Mouse (Mus musculus) kidney, embryonic 16.5 days (tissue): ENCODE measurements around the gene Phf7. TPM values are rescaled to one million over a fixed set of nuclear protein-coding genes. Genes with fewer than 3 reads are reported as not detected.

Experiments
- ATAC-seq: fragments of 200-750 bp; cut with Nextera tagmentation; 2 replicates; pipeline ENCODE4 v1.8.0; 2017; ENCODE audit warnings: moderate TSS enrichment; ENCODE audit not compliant: low FRiP score, low TSS enrichment
- H3K27ac ChIP-seq: fragments of 300-500 bp; sonication (generic); 2 replicates; pipeline ENCODE4 v1.5.1; 2014; ENCODE audit warnings: low read length
- H3K27me3 ChIP-seq: fragments of 300-500 bp; sonication (generic); 2 replicates; pipeline ENCODE4 v1.6.1; 2014; ENCODE audit warnings: low read length, control low read depth, mixed read lengths; ENCODE audit not compliant: insufficient read depth
- H3K36me3 ChIP-seq: fragments of 300-500 bp; sonication (generic); 2 replicates; pipeline ENCODE4 v1.6.1; 2014; ENCODE audit warnings: low read length, control low read depth, mixed read lengths; ENCODE audit not compliant: insufficient read depth
- H3K4me1 ChIP-seq: fragments of 300-500 bp; sonication (generic); 2 replicates; pipeline ENCODE4 v1.6.1; 2014; ENCODE audit warnings: low read length, control low read depth, mixed read lengths; ENCODE audit not compliant: insufficient read depth
- H3K4me2 ChIP-seq: fragments of 300-500 bp; sonication (generic); replicated peaks from 2 replicates; pipeline ENCODE4 v1.6.1; 2014; ENCODE audit warnings: low read depth, low read length
- H3K4me3 ChIP-seq: fragments of 300-500 bp; sonication (generic); 2 replicates; pipeline ENCODE4 v1.5.1; 2014; ENCODE audit warnings: mild to moderate bottlenecking, low read length
- H3K9ac ChIP-seq: fragments of 300-500 bp; sonication (generic); replicated peaks from 2 replicates; pipeline ENCODE4 v1.6.1; 2014; ENCODE audit warnings: low read length
- H3K9me3 ChIP-seq: fragments of 300-500 bp; sonication (generic); 2 replicates; pipeline ENCODE4 v1.6.1; 2016; ENCODE audit warnings: low read length, control low read depth
- WGBS: fragments of 180-500 bp; shearing (Covaris S2); extraction: QIAGEN DNeasy Blood & Tissue Kit; methylation state at CpG from one replicate; pipeline ENCODE4 v1.1.7; 2014; 5-methylcytosine and 5-hydroxymethylcytosine counted together
- polyA plus RNA-seq: library from polyadenylated mRNA; unstranded; fragments of >200 nt; fragmentation: Nextera tagmentation; extraction: Ambion mirVana; gene quantifications from 2 replicates; pipeline ENCODE4 v1.2.1, GENCODE M21; 2015

The Phf7 gene
- polyA plus RNA-seq, 1 experiment from 2014 or later: 13.9 TPM

- H3K36me3 ChIP-seq: no peaks in the 10 kb centered on the region
- no peaks in the 10 kb centered on the region for H3K9me3 ChIP-seq
- no peak overlapping the region; the same call in 1 of the 2 replicates for H3K9ac ChIP-seq
- no peaks in the 10 kb centered on the region for H3K27me3 ChIP-seq
- peak; percentile 47; the same call in 1 of the 2 replicates for ATAC-seq
- H3K27ac ChIP-seq: peak overlapping the region; percentile 76
- 16% methylated on average over 11 of the region's 11 CpGs for WGBS
- no peak overlapping the region for H3K4me2 ChIP-seq
- peaks cover 37% of the 10 kb centered on the region for H3K4me1 ChIP-seq
- no peak overlapping the region for H3K4me3 ChIP-seq
These were observed 17.0 kb downstream of the Phf7 start for GRCm38 (mm10) chr14:31233996-31234591.

GRCm38 (mm10) chr14:31233070-31233995, 17.8 kb downstream of the Phf7 start:
- 68% methylated on average over 14 of the region's 14 CpGs for WGBS
- peak overlapping the region; percentile 76 for H3K27ac ChIP-seq
- H3K9me3 ChIP-seq: no peaks in the 10 kb centered on the region
- H3K9ac ChIP-seq: no peak overlapping the region
- H3K4me2 ChIP-seq: no peak overlapping the region
- no peaks in the 10 kb centered on the region for H3K36me3 ChIP-seq
- peaks cover 44% of the 10 kb centered on the region for H3K4me1 ChIP-seq
- ATAC-seq: peak; percentile 35; the same call in 1 of the 2 replicates
- no peak overlapping the region for H3K4me3 ChIP-seq
- no peaks in the 10 kb centered on the region for H3K27me3 ChIP-seq

GRCm38 (mm10) chr14:31232404-31233069, 18.6 kb downstream of the Phf7 start:
- Histone ChIP-seq H3K27me3 (no peaks in the 10 kb centered on the region), H3K4me1 (peaks cover 49% of the 10 kb centered on the region), H3K27ac (peak overlapping the region; percentile 70), H3K4me3 (no peak overlapping the region), H3K9me3 (no peaks in the 10 kb centered on the region), H3K4me2 (no peak overlapping the region), H3K9ac (peak overlapping the region; percentile 39; the same call in 1 of the 2 replicates), H3K36me3 (no peaks in the 10 kb centered on the region)
- WGBS: 80% methylated on average over 13 of the region's 13 CpGs
- no peak for ATAC-seq

- Histone ChIP-seq H3K4me3 (no peak overlapping the region), H3K9ac (0 out of 2 replicates have a peak overlapping the region, but pooled peaks have one; percentile 18), H3K4me1 (peaks cover 64% of the 10 kb centered on the region), H3K9me3 (no peaks in the 10 kb centered on the region), H3K4me2 (no peak overlapping the region), H3K36me3 (no peaks in the 10 kb centered on the region), H3K27ac (peak overlapping the region; percentile 54; the same call in 1 of the 2 replicates), H3K27me3 (no peaks in the 10 kb centered on the region)
- no peak for ATAC-seq
- WGBS: 51% methylated on average over 8 of the region's 8 CpGs
These were observed 20.7 kb downstream of the Phf7 start for GRCm38 (mm10) chr14:31230442-31230841.

GRCm38 (mm10) chr14:31228234-31228633, 22.9 kb downstream of the Phf7 start:
- no peak overlapping the region for H3K4me2 ChIP-seq
- no peak overlapping the region for H3K9ac ChIP-seq
- H3K27me3 ChIP-seq: no peaks in the 10 kb centered on the region
- no peaks in the 10 kb centered on the region for H3K36me3 ChIP-seq
- no peak overlapping the region for H3K4me3 ChIP-seq
- no peak for ATAC-seq
- H3K27ac ChIP-seq: peak overlapping the region; percentile 80
- H3K9me3 ChIP-seq: no peaks in the 10 kb centered on the region
- peaks cover 64% of the 10 kb centered on the region for H3K4me1 ChIP-seq
- 55% methylated on average over 6 of the region's 6 CpGs for WGBS

GRCm38 (mm10) chr14:31226978-31227377, 24.1 kb downstream of the Phf7 start:
- no peaks in the 10 kb centered on the region for H3K36me3 ChIP-seq
- no peaks in the 10 kb centered on the region for H3K9me3 ChIP-seq
- H3K27me3 ChIP-seq: no peaks in the 10 kb centered on the region
- no peak overlapping the region for H3K4me2 ChIP-seq
- ATAC-seq: peak; percentile 95
- WGBS: 27% methylated on average over 4 of the region's 4 CpGs
- H3K4me3 ChIP-seq: no peak overlapping the region
- no peak overlapping the region for H3K9ac ChIP-seq
- peaks cover 62% of the 10 kb centered on the region for H3K4me1 ChIP-seq
- H3K27ac ChIP-seq: peak overlapping the region; percentile 80

GRCm38 (mm10) chr14:31217666-31218065, 33.5 kb downstream of the Phf7 start, which contains the start of gene Sema3g:
Gene Sema3g, plus strand, starts transcription at chr14:31217860.
- ATAC-seq: peak; percentile 87
- Histone ChIP-seq H3K4me1 (peaks cover 11% of the 10 kb centered on the region; the same call in 1 of the 2 replicates), H3K27me3 (no peaks in the 10 kb centered on the region), H3K36me3 (no peaks in the 10 kb centered on the region), H3K4me3 (peak within 1 kb of the TSS; percentile 29), H3K9ac (peak within 1 kb of the TSS; percentile 56), H3K9me3 (no peaks in the 10 kb centered on the region), H3K4me2 (peak within 1 kb of the TSS; percentile 40), H3K27ac (peak within 1 kb of the TSS; percentile 38; the same call in 1 of the 2 replicates)
- 8% methylated on average over 11 of the region's 11 CpGs for WGBS

GRCm38 (mm10) chr14:31216846-31217245, 34.3 kb downstream of the Phf7 start, which contains the start of gene Nisch:
Gene Nisch, minus strand, starts transcription at chr14:31216946.
- peaks cover 11% of the 10 kb centered on the region; the same call in 1 of the 2 replicates for H3K4me1 ChIP-seq
- H3K27ac ChIP-seq: 0 out of 2 replicates have a peak within 1 kb of the TSS, but pooled peaks have one; percentile 38
- ATAC-seq: no peak
- H3K9ac ChIP-seq: peak within 1 kb of the TSS; percentile 56
- no peaks in the 10 kb centered on the region for H3K36me3 ChIP-seq
- H3K4me2 ChIP-seq: peak within 1 kb of the TSS; percentile 40
- WGBS: 67% methylated on average over 2 of the region's 2 CpGs
- no peaks in the 10 kb centered on the region for H3K9me3 ChIP-seq
- H3K27me3 ChIP-seq: no peaks in the 10 kb centered on the region
- H3K4me3 ChIP-seq: peak within 1 kb of the TSS; percentile 29
